Mouse (Mus musculus) C2C12 (cell line): ENCODE data around the gene Setd1b.

Source experiments
- CEBPB ChIP-seq: IDR thresholded peaks from one replicate; pipeline ENCODE4 v1.6.1; 2011; ENCODE audit warnings: low read depth, mild to moderate bottlenecking, control low read depth, moderate library complexity
- CTCF ChIP-seq: IDR thresholded peaks from one replicate; pipeline ENCODE4 v1.5.1; 2011; ENCODE audit not compliant: control insufficient read depth, insufficient read depth, insufficient read length
- MAX ChIP-seq: IDR thresholded peaks from one replicate; pipeline ENCODE4 v1.6.1; 2011; ENCODE audit warnings: mild to moderate bottlenecking, control low read depth
- MYOD1 ChIP-seq: IDR thresholded peaks from one replicate; pipeline ENCODE4 v1.6.1; 2011; ENCODE audit warnings: low read depth; ENCODE audit not compliant: control insufficient read depth, insufficient read length
- MYOG ChIP-seq: IDR thresholded peaks from one replicate; pipeline ENCODE4 v1.6.1; 2011; ENCODE audit not compliant: control insufficient read depth, insufficient read length; ENCODE audit errors: extremely low read depth
- USF1 ChIP-seq: IDR thresholded peaks from one replicate; pipeline ENCODE4 v1.6.1; 2011; ENCODE audit warnings: low read depth, mild to moderate bottlenecking, control low read depth, moderate library complexity

- TF ChIP-seq CEBPB: no peak
- TF ChIP-seq MYOD1: peak; percentile 6
- TF ChIP-seq CTCF: no peak
- no peak for TF ChIP-seq MAX
- TF ChIP-seq USF1: no peak
- no peak for TF ChIP-seq MYOG
These were observed 7.7 kb upstream of the Setd1b start for GRCm38 (mm10) chr5:123134186-123134874.
